8 mouse cellular contexts compared by ENCODE assay signal in genomic region chr15:77842047-77842843, GRCm38 (mm10). TPM values are rescaled to one million over a fixed set of nuclear protein-coding genes. Genes with fewer than 3 reads are reported as not detected.
DNase-seq lines count a peak whose midpoint lies in the region; ATAC-seq lines count a peak whose summit lies in the region.

TSS of gene Myh9 (minus strand) at chr15:77842175.

- H3K9ac ChIP-seq in hindbrain, embryonic 15.5 days = peak within 1 kb of the TSS; percentile 80

- no peaks in the 10 kb centered on the region for H3K9me3 ChIP-seq in hindbrain, embryonic 15.5 days

- peak; percentile 98 for DNase-seq in T-cell, adult 2 months (ENCODE audit: low spot score)
- DNase-seq in cerebellum, postnatal 36 days = peak; percentile 100
- DNase-seq in frontal cortex, postnatal 36 days (ENCODE audit: low spot score in 2 of 2) = peak; percentile 99 to 100
- DNase-seq in left cerebral cortex, adult 11 months (ENCODE audit: low spot score) = peak; percentile 99
- DNase-seq in lung, postnatal 4 days = peak; percentile 100
- DNase-seq in retina, postnatal 7 days (ENCODE audit: low read depth, low spot score) = peak; percentile 100
- peak; percentile 93 for DNase-seq in urinary bladder, adult 2 months (ENCODE audit: low spot score)

- H3K36me3 ChIP-seq in hindbrain, embryonic 15.5 days = no peaks in the 10 kb centered on the region

- peak within 1 kb of the TSS; percentile 88 for H3K27ac ChIP-seq in hindbrain, embryonic 15.5 days (replicated peaks)

- WGBS in hindbrain, embryonic 15.5 days = under 1% methylated on average over 46 of the region's 46 CpGs

- H3K27me3 ChIP-seq in hindbrain, embryonic 15.5 days = no peaks in the 10 kb centered on the region

- peak; percentile 100 for ATAC-seq in hindbrain, embryonic 15.5 days (ENCODE audit: low FRiP score, low read depth)

- peaks cover 34% of the 10 kb centered on the region for H3K4me1 ChIP-seq in hindbrain, embryonic 15.5 days (replicated peaks)

- peak within 1 kb of the TSS; percentile 86 for H3K4me2 ChIP-seq in hindbrain, embryonic 15.5 days

- peak within 1 kb of the TSS; percentile 81 for H3K4me3 ChIP-seq in hindbrain, embryonic 15.5 days

RNA-seq across cellular contexts. Expression of gene Myh9, which starts in this region (rescaled TPM):
- polyA plus RNA-seq in hindbrain, embryonic 15.5 days (2015; fragmentation: Nextera tagmentation; extraction: Ambion mirVana) = 11.8 and 12.0 TPM in 2 replicates
- 95.0 and 151 TPM in 2 replicates for polyA plus RNA-seq in urinary bladder, adult 2 months (2012; rRNA removed)

Comparison
In these comparisons a context has a peak if more than half of its experiments do, and no peak if none do; other contexts are left out.
1. Peak in every context shown above with its lines: DNase-seq, ATAC-seq, H3K4me3 ChIP-seq and H3K27ac ChIP-seq.